Mouse (Mus musculus) cerebellum, adult 18-20 months (tissue): Measurements from ENCODE around the gene Reep1.
"Not testable (repeated sequence)": the region's sequence is repeated elsewhere in the genome, so short reads cannot be mapped to it uniquely, and the experiment has no call there.

Experiments used
- DNase-seq, 2 experiments: peaks; one replicate each; pipeline ENCODE4 v3.0.0; 2021

Reep1 gene

GRCm38 (mm10) chr6:71788348-71788747, 81.0 kb downstream of the Reep1 start:
- no peak for DNase-seq

GRCm38 (mm10) chr6:71791771-71792170, 84.4 kb downstream of the Reep1 start:
- no peak for DNase-seq

- DNase-seq = no peak
These were observed 92.0 kb downstream of the Reep1 start for GRCm38 (mm10) chr6:71799391-71799790.

GRCm38 (mm10) chr6:71801011-71801713, 93.8 kb downstream of the Reep1 start:
- DNase-seq = no peak

- no peak for DNase-seq
These were observed 94.3 kb downstream of the Reep1 start for GRCm38 (mm10) chr6:71801714-71802094.

GRCm38 (mm10) chr6:71803609-71804008, 96.2 kb downstream of the Reep1 start:
- DNase-seq = peak in 1 of 2 experiments; percentile 16

GRCm38 (mm10) chr6:71804061-71804829, 96.9 kb downstream of the Reep1 start:
- DNase-seq = peak; percentile 76 to 86

GRCm38 (mm10) chr6:71806713-71807112, 99.4 kb downstream of the Reep1 start:
- DNase-seq = no peak

DNA sequence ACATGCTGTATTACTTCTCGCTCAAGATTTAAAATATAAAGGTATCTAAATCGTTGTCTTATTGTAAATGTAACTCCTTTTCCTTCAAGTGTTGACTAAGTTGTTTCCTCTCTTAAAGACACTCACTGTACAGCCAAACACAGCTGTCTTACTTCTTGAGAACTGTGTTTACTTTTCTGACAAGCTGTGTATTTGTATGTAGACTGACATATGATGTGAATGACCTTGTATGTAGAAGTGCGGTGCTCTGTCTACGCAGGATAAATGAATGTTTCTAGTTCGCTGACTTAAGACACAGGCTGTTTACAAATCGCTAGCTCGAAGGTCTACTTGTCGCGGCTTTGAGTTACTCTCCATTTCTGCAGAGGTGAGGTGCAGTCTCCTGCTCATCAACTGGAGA, 102.5 kb downstream of the Reep1 start:
- no peak for DNase-seq

DNA sequence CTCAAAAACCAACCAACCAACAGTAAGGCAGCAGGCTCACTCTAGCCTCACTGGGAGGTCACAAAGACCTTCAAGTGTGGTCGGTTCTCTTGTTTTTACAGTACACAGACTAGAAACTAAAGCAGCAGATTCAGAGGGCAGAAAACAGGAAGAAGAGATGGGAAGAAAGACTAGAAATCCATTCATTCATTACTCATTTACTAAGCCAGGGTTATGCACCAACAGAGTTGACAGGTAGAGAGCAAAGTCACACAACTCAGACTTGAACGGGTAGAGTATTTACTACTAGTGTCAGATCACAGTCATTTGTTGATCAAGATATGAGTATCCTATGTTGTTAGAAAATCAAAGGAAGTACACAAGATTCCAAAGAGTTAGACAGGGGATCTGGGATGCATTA, 105.5 kb downstream of the Reep1 start:
- DNase-seq = no peak

- no peak for DNase-seq
These were observed 112.5 kb downstream of the Reep1 start for GRCm38 (mm10) chr6:71819764-71820292.

DNA sequence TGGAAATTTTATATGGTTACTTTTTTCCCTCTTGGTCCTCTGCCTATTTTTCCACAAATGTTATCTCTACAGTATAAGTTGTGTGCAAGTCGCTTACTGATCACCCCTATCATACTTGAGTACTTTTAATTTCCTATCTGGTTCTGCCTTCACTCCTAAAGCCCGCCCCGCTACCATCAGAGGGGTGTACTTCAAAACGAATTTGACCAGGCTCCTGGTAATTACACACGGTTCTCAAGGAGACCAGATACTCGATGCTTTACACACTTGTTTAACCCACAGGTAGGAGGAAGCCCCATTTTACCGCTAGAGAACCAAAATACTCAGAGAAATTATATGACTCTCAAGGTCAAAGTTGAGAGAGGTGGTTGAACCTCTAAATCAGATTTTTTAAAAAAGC, 115.7 kb downstream of the Reep1 start:
- no peak for DNase-seq

DNA sequence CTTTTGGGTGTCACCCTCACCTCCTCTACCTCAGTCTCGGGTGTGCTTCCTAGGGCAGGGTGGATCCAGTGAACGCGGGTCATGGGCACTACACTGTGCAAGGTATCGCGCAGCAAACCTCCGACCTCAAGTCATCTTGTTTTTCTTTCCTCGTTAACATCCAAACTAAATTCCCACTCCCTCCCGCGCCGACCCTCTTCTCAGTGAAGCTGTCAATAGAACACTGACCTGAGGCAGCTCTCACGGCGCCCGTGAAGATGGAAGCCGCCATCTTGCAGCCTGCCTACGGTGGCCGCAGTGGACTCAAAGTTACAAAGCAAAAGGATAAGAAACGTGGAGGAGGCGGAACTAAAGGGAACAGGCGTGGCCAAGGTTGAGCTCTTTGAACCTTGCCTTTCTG, 116.1 kb downstream of the Reep1 start:
- peak; percentile 87 to 93 for DNase-seq

DNA sequence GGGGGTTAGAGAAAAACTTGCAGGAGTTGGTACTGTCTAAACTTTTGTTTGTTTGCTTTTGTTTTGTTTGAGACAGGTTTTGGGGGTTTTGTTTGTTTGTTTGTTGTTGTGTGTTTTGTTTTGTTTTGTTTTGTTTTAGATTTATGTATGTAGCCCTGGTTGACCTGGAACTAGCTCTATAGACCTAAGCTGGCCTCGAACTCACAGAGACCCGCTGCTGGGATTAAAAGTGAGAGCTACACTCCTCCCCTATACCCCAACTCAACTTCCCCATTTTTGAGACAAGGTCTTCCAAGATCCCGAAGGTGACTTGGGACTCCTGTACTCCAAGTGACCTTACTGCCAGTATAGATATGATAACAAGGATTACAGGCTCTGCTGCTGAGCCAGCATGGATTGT, 116.6 kb downstream of the Reep1 start:
- no peak for DNase-seq

- no peak for DNase-seq
These were observed 119.5 kb downstream of the Reep1 start, which contains the start of gene Mrpl35 for GRCm38 (mm10) chr6:71826869-71827268. Gene Mrpl35 (minus strand): TSS chr6:71826969.

DNA sequence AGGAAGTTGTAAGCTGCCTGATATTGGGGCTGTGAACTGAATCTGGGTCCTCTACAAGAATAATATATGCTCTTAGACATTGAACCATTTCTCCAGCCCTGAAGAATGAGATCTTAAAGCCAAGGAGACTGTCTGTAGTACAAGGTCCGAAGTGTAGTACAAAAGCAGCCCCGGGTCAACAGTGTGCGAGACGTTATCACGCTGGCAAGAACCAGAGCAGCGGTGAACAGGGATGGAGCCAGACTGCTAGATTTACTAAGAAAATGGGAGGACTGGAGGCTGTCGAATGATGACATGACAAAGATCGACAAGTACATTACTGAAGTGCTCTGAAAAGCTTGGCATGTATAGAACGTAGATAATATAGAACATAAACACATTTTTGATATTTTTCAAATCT, 122.4 kb downstream of the Reep1 start:
- no peak for DNase-seq

- peak; percentile 98 to 99 for DNase-seq
These were observed 123.6 kb downstream of the Reep1 start, which contains the start of gene Immt for GRCm38 (mm10) chr6:71830690-71831580. Gene Immt (plus strand): TSS chr6:71831331.

GRCm38 (mm10) chr6:71831581-71831960, 124.2 kb downstream of the Reep1 start:
- peak; percentile 93 to 98 for DNase-seq

DNA sequence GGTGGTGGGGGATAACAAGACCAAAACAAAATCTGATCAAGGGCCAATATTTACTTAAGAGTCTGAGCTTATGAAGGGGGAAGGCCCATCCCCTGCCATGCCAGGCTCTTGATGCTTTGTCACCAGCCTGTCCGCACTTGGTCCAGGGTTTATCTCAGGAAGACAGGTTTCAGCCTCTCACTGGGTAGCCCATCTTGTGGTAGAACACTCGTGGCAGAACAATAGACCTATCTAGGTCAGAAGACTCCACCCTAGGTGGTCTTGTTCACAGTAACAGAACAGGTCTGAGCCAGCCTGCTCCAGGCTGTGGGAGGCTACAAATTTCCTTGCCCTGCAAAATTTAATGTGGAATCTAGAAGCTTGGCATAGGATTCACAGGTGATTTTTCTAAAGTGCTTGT, 129.4 kb downstream of the Reep1 start:
- DNase-seq = peak; percentile 15 to 16

DNA sequence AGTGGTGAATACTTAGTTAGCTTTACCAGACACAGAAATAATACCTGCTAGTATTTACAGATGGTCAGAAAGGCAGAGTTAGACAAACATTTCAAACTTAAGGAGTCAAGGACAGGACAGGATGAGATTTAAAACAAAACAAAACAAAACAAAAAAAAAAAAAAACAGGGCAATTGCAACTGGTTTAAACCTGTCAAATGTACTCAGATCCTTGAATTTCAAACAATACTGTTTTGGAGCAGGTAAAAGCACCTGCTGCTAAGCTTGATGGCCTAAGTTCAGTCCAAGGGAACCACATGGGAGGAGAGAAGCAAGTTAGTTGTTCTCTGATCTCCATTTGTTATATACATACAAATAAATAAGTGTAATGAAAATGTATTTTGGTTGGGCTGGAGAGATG, 132.5 kb downstream of the Reep1 start:
- DNase-seq = no peak

- no peak for DNase-seq
These were observed 133.4 kb downstream of the Reep1 start for GRCm38 (mm10) chr6:71840597-71841290.

- not testable (repeated sequence) for DNase-seq
These were observed 139.5 kb downstream of the Reep1 start for GRCm38 (mm10) chr6:71846906-71847305.
